Mouse (Mus musculus) forebrain, embryonic 13.5 days (tissue): ENCODE measurements around the gene Rasip1. TPM values are rescaled to one million over a fixed set of nuclear protein-coding genes. Genes with fewer than 3 reads are reported as not detected.
"Not testable (repeated sequence)": the region's sequence is repeated elsewhere in the genome, so short reads cannot be mapped to it uniquely, and the experiment has no call there.

Experiments used
- ATAC-seq: fragments of 200-750 bp; cut with Nextera tagmentation; 2 replicates; pipeline ENCODE4 v1.8.0; 2017
- H3K27ac ChIP-seq: fragments of 300-500 bp; sonication (generic); 2 replicates; pipeline ENCODE4 v1.5.1; 2015; ENCODE audit warnings: inconsistent platforms, mild to moderate bottlenecking, moderate library complexity
- H3K27me3 ChIP-seq: fragments of 300-500 bp; sonication (generic); 2 replicates; pipeline ENCODE4 v1.6.1; 2015; ENCODE audit warnings: mild to moderate bottlenecking, inconsistent platforms
- H3K36me3 ChIP-seq: fragments of 300-500 bp; sonication (generic); 2 replicates; pipeline ENCODE4 v1.6.1; 2015; ENCODE audit warnings: mild to moderate bottlenecking, inconsistent platforms; ENCODE audit not compliant: poor library complexity, severe bottlenecking
- H3K4me1 ChIP-seq: fragments of 300-500 bp; sonication (generic); 2 replicates; pipeline ENCODE4 v1.6.1; 2015; ENCODE audit warnings: inconsistent platforms
- H3K4me2 ChIP-seq: fragments of 300-500 bp; sonication (generic); 2 replicates; pipeline ENCODE4 v1.6.1; 2015; ENCODE audit warnings: inconsistent platforms, mild to moderate bottlenecking, moderate library complexity
- H3K4me3 ChIP-seq: fragments of 300-500 bp; sonication (generic); 2 replicates; pipeline ENCODE4 v1.5.1; 2015; ENCODE audit warnings: mild to moderate bottlenecking, inconsistent platforms
- H3K9ac ChIP-seq: fragments of 300-500 bp; sonication (generic); 2 replicates; pipeline ENCODE4 v1.6.1; 2015; ENCODE audit warnings: mild to moderate bottlenecking, inconsistent platforms
- H3K9me3 ChIP-seq: fragments of 300-500 bp; sonication (generic); replicated peaks from 2 replicates; pipeline ENCODE4 v1.6.1; 2016; ENCODE audit warnings: inconsistent platforms
- WGBS: fragments of 180-500 bp; shearing (Covaris S2); methylation state at CpG from one replicate; pipeline ENCODE4 v1.1.7; 2015; 5-methylcytosine and 5-hydroxymethylcytosine counted together
- polyA plus RNA-seq: library from polyadenylated mRNA; unstranded; fragments of >200 nt; fragmentation: Nextera tagmentation; extraction: Ambion mirVana; gene quantifications from 2 replicates; pipeline ENCODE4 v1.2.1, GENCODE M21; 2015

Rasip1 gene
- polyA plus RNA-seq, 1 experiment from 2014 or later = 5.7 TPM

- peak overlapping the region; percentile 40 for H3K4me2 ChIP-seq
- no peak overlapping the region for H3K27ac ChIP-seq
- no peak overlapping the region for H3K4me3 ChIP-seq
- WGBS = 30% methylated on average over 17 of the region's 17 CpGs
- H3K4me1 ChIP-seq = peaks cover 5% of the 10 kb centered on the region; the same call in 1 of the 2 replicates
- no peaks in the 10 kb centered on the region for H3K36me3 ChIP-seq
- no peaks in the 10 kb centered on the region for H3K27me3 ChIP-seq
- no peaks in the 10 kb centered on the region for H3K9me3 ChIP-seq
- H3K9ac ChIP-seq = no peak overlapping the region
- ATAC-seq = peak; percentile 43; the same call in 1 of the 2 replicates
These were observed 27.2 kb downstream of the Rasip1 start for GRCm38 (mm10) chr7:45654424-45655047.

- Histone ChIP-seq H3K4me2 (no peak overlapping the region), H3K27me3 (no peaks in the 10 kb centered on the region), H3K27ac (no peak overlapping the region), H3K36me3 (no peaks in the 10 kb centered on the region), H3K4me3 (no peak overlapping the region), H3K9ac (no peak overlapping the region), H3K9me3 (no peaks in the 10 kb centered on the region), H3K4me1 (no peaks in the 10 kb centered on the region)
- ATAC-seq = no peak
- 83% methylated on average over 11 of the region's 11 CpGs for WGBS
These were observed 33.6 kb downstream of the Rasip1 start for GRCm38 (mm10) chr7:45660746-45661478.

- 90% methylated on average over 6 of the region's 6 CpGs for WGBS
- ATAC-seq, H3K4me3 ChIP-seq, H3K36me3 ChIP-seq, H3K27ac ChIP-seq, H3K4me1 ChIP-seq, H3K4me2 ChIP-seq, H3K27me3 ChIP-seq, H3K9ac ChIP-seq, H3K9me3 ChIP-seq: not testable (repeated sequence)
These were observed 34.4 kb downstream of the Rasip1 start for GRCm38 (mm10) chr7:45661702-45662101.

- H3K4me2 ChIP-seq = no peak overlapping the region
- no peak overlapping the region for H3K27ac ChIP-seq
- ATAC-seq = no peak
- no peaks in the 10 kb centered on the region; the same call in 1 of the 2 replicates for H3K27me3 ChIP-seq
- WGBS = 67% methylated on average over 13 of the region's 13 CpGs
- H3K4me3 ChIP-seq = no peak overlapping the region
- H3K4me1 ChIP-seq = no peaks in the 10 kb centered on the region
- H3K9ac ChIP-seq = no peak overlapping the region
- no peaks in the 10 kb centered on the region for H3K36me3 ChIP-seq
- no peaks in the 10 kb centered on the region; the same call in 1 of the 2 replicates for H3K9me3 ChIP-seq
These were observed 38.2 kb downstream of the Rasip1 start for GRCm38 (mm10) chr7:45665303-45666138.

- no peak for ATAC-seq
- 85% methylated on average over 7 of the region's 7 CpGs for WGBS
These were observed 38.9 kb downstream of the Rasip1 start, which contains the start of gene Fut2 for GRCm38 (mm10) chr7:45666161-45666560. Gene Fut2, minus strand, starts transcription at chr7:45666394.

GRCm38 (mm10) chr7:45667761-45668160 lies 40.5 kb downstream of the Rasip1 start:
- no peak overlapping the region for H3K27ac ChIP-seq
- no peak overlapping the region for H3K9ac ChIP-seq
- ATAC-seq = no peak
- no peaks in the 10 kb centered on the region for H3K36me3 ChIP-seq
- no peaks in the 10 kb centered on the region; the same call in 1 of the 2 replicates for H3K9me3 ChIP-seq
- 79% methylated on average over 14 of the region's 14 CpGs for WGBS
- H3K4me2 ChIP-seq = no peak overlapping the region
- H3K27me3 ChIP-seq = no peaks in the 10 kb centered on the region; the same call in 1 of the 2 replicates
- H3K4me3 ChIP-seq = no peak overlapping the region
- no peaks in the 10 kb centered on the region for H3K4me1 ChIP-seq

More at GRCm38 (mm10) chr7:45666161-45666560, 38.9 kb downstream of the Rasip1 start, which contains the start of gene Fut2:
- Histone ChIP-seq H3K9me3 (no peaks in the 10 kb centered on the region; the same call in 1 of the 2 replicates), H3K36me3 (no peaks in the 10 kb centered on the region), H3K9ac (no peak within 1 kb of the TSS), H3K27ac (no peak within 1 kb of the TSS), H3K4me2 (no peak within 1 kb of the TSS), H3K4me3 (no peak within 1 kb of the TSS), H3K4me1 (no peaks in the 10 kb centered on the region), H3K27me3 (no peaks in the 10 kb centered on the region; the same call in 1 of the 2 replicates)

GRCm38 (mm10) chr7:45668921-45669320 lies 41.6 kb downstream of the Rasip1 start:
- no peaks in the 10 kb centered on the region for H3K36me3 ChIP-seq
- H3K4me3 ChIP-seq = no peak overlapping the region
- no peaks in the 10 kb centered on the region; the same call in 1 of the 2 replicates for H3K9me3 ChIP-seq
- H3K27me3 ChIP-seq = no peaks in the 10 kb centered on the region; the same call in 1 of the 2 replicates
- no peaks in the 10 kb centered on the region for H3K4me1 ChIP-seq
- no peak overlapping the region for H3K4me2 ChIP-seq
- no peak overlapping the region for H3K9ac ChIP-seq
- ATAC-seq = no peak
- WGBS = 95% methylated on average over 9 of the region's 9 CpGs
- no peak overlapping the region for H3K27ac ChIP-seq

- Histone ChIP-seq H3K9me3 (no peaks in the 10 kb centered on the region), H3K27me3 (no peaks in the 10 kb centered on the region), H3K36me3 (no peaks in the 10 kb centered on the region), H3K4me2 (no peak overlapping the region), H3K27ac (no peak overlapping the region), H3K9ac (no peak overlapping the region), H3K4me3 (no peak overlapping the region), H3K4me1 (0 out of 2 replicates have a peak, but pooled peaks cover 5% of the 10 kb centered on the region)
- 82% methylated on average over 7 of the region's 7 CpGs for WGBS
- no peak for ATAC-seq
These were observed 50.5 kb downstream of the Rasip1 start for GRCm38 (mm10) chr7:45677627-45678295.

- Histone ChIP-seq H3K27me3 (no peaks in the 10 kb centered on the region), H3K4me2 (no peak overlapping the region), H3K9ac (no peak overlapping the region), H3K27ac (no peak overlapping the region), H3K4me3 (no peak overlapping the region), H3K9me3 (no peaks in the 10 kb centered on the region), H3K36me3 (no peaks in the 10 kb centered on the region), H3K4me1 (0 out of 2 replicates have a peak, but pooled peaks cover 5% of the 10 kb centered on the region)
- ATAC-seq = no peak
- WGBS = 94% methylated on average over 14 of the region's 14 CpGs
These were observed 51.2 kb downstream of the Rasip1 start for GRCm38 (mm10) chr7:45678513-45678912.

GRCm38 (mm10) chr7:45679966-45680621 lies 52.8 kb downstream of the Rasip1 start:
- Histone ChIP-seq H3K9me3 (no peaks in the 10 kb centered on the region), H3K4me1 (0 out of 2 replicates have a peak, but pooled peaks cover 5% of the 10 kb centered on the region), H3K4me2 (no peak overlapping the region), H3K4me3 (no peak overlapping the region), H3K27ac (no peak overlapping the region), H3K9ac (no peak overlapping the region), H3K27me3 (no peaks in the 10 kb centered on the region), H3K36me3 (no peaks in the 10 kb centered on the region)
- whole genome bisulfite sequencing = 73% methylated on average over 14 of the region's 14 CpGs
- ATAC-seq = no peak
